Mouse (Mus musculus) thymus, adult 2 months (tissue): ENCODE data around the gene Optn.

Experiments
- CTCF ChIP-seq: fragments of 200-500 bp; IDR thresholded peaks from 2 replicates; pipeline ENCODE4 v1.5.1; 2012; ENCODE audit warnings: mild to moderate bottlenecking, control low read depth, low read length, moderate library complexity, borderline replicate concordance; ENCODE audit not compliant: control insufficient read depth, poor library complexity, insufficient read depth; ENCODE audit errors: extremely low read depth
- POLR2A ChIP-seq: fragments of 200-500 bp; IDR thresholded peaks from 2 replicates; pipeline ENCODE4 v1.6.1; 2012; ENCODE audit warnings: mild to moderate bottlenecking, low read length, control low read depth, moderate library complexity; ENCODE audit not compliant: control insufficient read depth, poor library complexity, insufficient read depth; ENCODE audit errors: extremely low read depth

GRCm38 (mm10) chr2:5080053-5080787 lies 16.4 kb upstream of the Optn start:
- TF ChIP-seq CTCF (no peak), POLR2A (no peak)
